Comparison of ENCODE assay signal across 9 mouse cellular contexts in genomic region chr7:143049841-143050816, GRCm38 (mm10). TPM values are rescaled to one million over a fixed set of nuclear protein-coding genes. Genes with fewer than 3 reads are reported as not detected.
DNase-seq lines count a peak whose midpoint lies in the region; ATAC-seq lines count a peak whose summit lies in the region.
"Had no signal": no experiment of that assay in that cellular context is flagged by ENCODE, and none has a peak within 500 bp of the region (broad histone marks: within the 10 kb centered on the region; RNA-seq: fewer than 3 reads in every experiment).

No protein-coding gene starts in this region.

- peaks cover 22% of the 10 kb centered on the region for H3K4me1 ChIP-seq in midbrain, embryonic 14.5 days (ENCODE audit: control insufficient read depth, insufficient read depth, low read length)

- H3K36me3 ChIP-seq in midbrain, embryonic 14.5 days (ENCODE audit: control insufficient read depth, insufficient read depth, low read length), result no peaks in the 10 kb centered on the region

- no peak overlapping the region for H3K9ac ChIP-seq in midbrain, embryonic 14.5 days (replicated peaks; ENCODE audit: low read length)

- DNase-seq in lung, postnatal 10 days, result peak; percentile 52
- DNase-seq in lung, postnatal 4 days, result no peak
- peak; percentile 93 to 98 for DNase-seq in adrenal gland, adult (ENCODE audit: inconsistent age in 2 of 2, low spot score in 1 of 2)
- DNase-seq in heart, adult 8-10 months (ENCODE audit: low spot score), result peak; percentile 75
- DNase-seq in kidney, postnatal 36 days, result peak; percentile 82 to 85
- DNase-seq in midbrain, embryonic 14.5 days, result no peak
- no peak for DNase-seq in right cerebral cortex, postnatal 36 days (ENCODE audit: low spot score in 2 of 2)

- H3K27ac ChIP-seq in midbrain, embryonic 14.5 days (replicated peaks; ENCODE audit: low read depth, low read length), result no peak overlapping the region
- H3K27ac ChIP-seq: limb, embryonic 10.5 days had no signal

- no peaks in the 10 kb centered on the region for H3K9me3 ChIP-seq in midbrain, embryonic 14.5 days (ENCODE audit: control insufficient read depth, low read length)
- H3K9me3 ChIP-seq: limb, embryonic 10.5 days had no signal

- no peaks in the 10 kb centered on the region for H3K27me3 ChIP-seq in midbrain, embryonic 14.5 days (ENCODE audit: control insufficient read depth, insufficient read depth, low read length)

- H3K4me2 ChIP-seq in midbrain, embryonic 14.5 days (ENCODE audit: low read length), result no peak overlapping the region

- ATAC-seq in midbrain, embryonic 14.5 days (ENCODE audit: low FRiP score, low TSS enrichment), result no peak

- H3K4me3 ChIP-seq in midbrain, embryonic 14.5 days (replicated peaks; ENCODE audit: low read depth, low read length), result no peak overlapping the region
- H3K4me3 ChIP-seq: limb, embryonic 10.5 days had no signal

- 94% methylated on average over 3 of the region's 3 CpGs for WGBS in midbrain, embryonic 14.5 days

RNA-seq across cellular contexts. Expression of gene Cd81, which starts 2.4 kb away (rescaled TPM):
- total RNA-seq in heart, adult 8-10 months (2022), result 100 to 1,000 TPM; 397 to 430 (median 418) TPM
- polyA plus RNA-seq in midbrain, embryonic 14.5 days (2014; fragmentation: Nextera tagmentation; extraction: Ambion mirVana), result 316 and 322 TPM in 2 replicates

RNA-seq across cellular contexts. Expression of gene Tssc4, which starts 18.9 kb away (rescaled TPM):
- 10 to 100 TPM; 13.6 to 15.2 (median 14.3) TPM for total RNA-seq in heart, adult 8-10 months (2022)
- polyA plus RNA-seq in midbrain, embryonic 14.5 days (2014; fragmentation: Nextera tagmentation; extraction: Ambion mirVana), result 70.4 and 102 TPM in 2 replicates

RNA-seq across cellular contexts. Expression of gene Trpm5, which starts 44.3 kb away (rescaled TPM):
- under 1 TPM in 1 of 4 experiments, not detected in 3; 0.28 TPM for total RNA-seq in heart, adult 8-10 months (2022)
- polyA plus RNA-seq in midbrain, embryonic 14.5 days (2014; fragmentation: Nextera tagmentation; extraction: Ambion mirVana), result 0.40 and 1.3 TPM in 2 replicates

RNA-seq across cellular contexts. Expression of gene Tspan32, which starts 45.3 kb away (rescaled TPM):
- 1 to 10 TPM in 1 of 4 experiments, under 1 TPM in 3; 0.27 to 2.8 (median 0.52) TPM for total RNA-seq in heart, adult 8-10 months (2022)
- 0.27 and 0.57 TPM in 2 replicates for polyA plus RNA-seq in midbrain, embryonic 14.5 days (2014; fragmentation: Nextera tagmentation; extraction: Ambion mirVana)

RNA-seq across cellular contexts. Expression of gene Kcnq1, which starts 56.0 kb away (rescaled TPM):
- 10 to 100 TPM; 30.9 to 36.9 (median 32.8) TPM for total RNA-seq in heart, adult 8-10 months (2022)
- polyA plus RNA-seq in midbrain, embryonic 14.5 days (2014; fragmentation: Nextera tagmentation; extraction: Ambion mirVana), result 1.2 and 2.0 TPM in 2 replicates
- total RNA-seq: hematopoietic stem cell, adult 5-6 weeks had no signal

Comparison
In these comparisons a context has a peak if more than half of its experiments do, and no peak if none do; other contexts are left out.
1. DNase-seq: peak in lung, postnatal 10 days (single experiment), adrenal gland, adult (2 of 2), heart, adult 8-10 months (single experiment) and kidney, postnatal 36 days (2 of 2); none in lung, postnatal 4 days (0 of 2), midbrain, embryonic 14.5 days (single experiment) and right cerebral cortex, postnatal 36 days (0 of 2).